Mouse (Mus musculus): ENCODE results near the gene Igfbp1. TPM values are rescaled to one million over a fixed set of nuclear protein-coding genes. Genes with fewer than 3 reads are reported as not detected.

Gene Igfbp1
- polyA plus RNA-seq, 1 experiment from 2014 or later: 0.37 TPM

GRCm38 (mm10) chr11:7198481-7199256, 1.1 kb downstream of the Igfbp1 start:
- H3K27ac ChIP-seq (replicated peaks; ENCODE audit: low read depth, low read length): no peak overlapping the region
- no peak for DNase-seq (ENCODE audit: low spot score)
- H3K9me3 ChIP-seq (ENCODE audit: control insufficient read depth, low read length): no peaks in the 10 kb centered on the region
- H3K27me3 ChIP-seq (ENCODE audit: control insufficient read depth, insufficient read depth, low read length): no peaks in the 10 kb centered on the region
- H3K4me2 ChIP-seq (ENCODE audit: low read depth, severe bottlenecking): no peak overlapping the region
- H3K4me1 ChIP-seq (ENCODE audit: control insufficient read depth, insufficient read depth, low read length): no peaks in the 10 kb centered on the region
- H3K36me3 ChIP-seq (ENCODE audit: control insufficient read depth, insufficient read depth, low read length): no peaks in the 10 kb centered on the region
- no peak overlapping the region for H3K4me3 ChIP-seq (ENCODE audit: low read depth, low read length)
- no peak for ATAC-seq (ENCODE audit: insufficient number of reproducible peaks, low FRiP score, low TSS enrichment, low read depth)
- H3K9ac ChIP-seq (ENCODE audit: low read length): no peak overlapping the region
- WGBS: 81% methylated on average over 10 of the region's 10 CpGs

GRCm38 (mm10) chr11:7199736-7200392, 2.3 kb downstream of the Igfbp1 start:
- DNase-seq (ENCODE audit: low spot score) (peak; percentile 65), ATAC-seq (ENCODE audit: insufficient number of reproducible peaks, low FRiP score, low TSS enrichment, low read depth) (no peak)
- H3K4me2 ChIP-seq (ENCODE audit: low read depth, severe bottlenecking): no peak overlapping the region
- H3K4me1 ChIP-seq (ENCODE audit: control insufficient read depth, insufficient read depth, low read length): no peaks in the 10 kb centered on the region
- H3K4me3 ChIP-seq (ENCODE audit: low read depth, low read length): no peak overlapping the region
- H3K9me3 ChIP-seq (ENCODE audit: control insufficient read depth, low read length): no peaks in the 10 kb centered on the region
- H3K36me3 ChIP-seq (ENCODE audit: control insufficient read depth, insufficient read depth, low read length): no peaks in the 10 kb centered on the region
- H3K27me3 ChIP-seq (ENCODE audit: control insufficient read depth, insufficient read depth, low read length): no peaks in the 10 kb centered on the region
- 54% methylated on average over 14 of the region's 14 CpGs for WGBS
- H3K27ac ChIP-seq (replicated peaks; ENCODE audit: low read depth, low read length): no peak overlapping the region
- no peak overlapping the region for H3K9ac ChIP-seq (ENCODE audit: low read length)

GRCm38 (mm10) chr11:7200393-7200783, 2.8 kb downstream of the Igfbp1 start:
- ATAC-seq (ENCODE audit: insufficient number of reproducible peaks, low FRiP score, low TSS enrichment, low read depth): no peak
- DNase-seq (ENCODE audit: low spot score): no peak
- no peaks in the 10 kb centered on the region for H3K4me1 ChIP-seq (ENCODE audit: control insufficient read depth, insufficient read depth, low read length)
- H3K27ac ChIP-seq (replicated peaks; ENCODE audit: low read depth, low read length): no peak overlapping the region
- no peak overlapping the region for H3K4me3 ChIP-seq (ENCODE audit: low read depth, low read length)
- 80% methylated on average over 9 of the region's 9 CpGs for WGBS
- H3K27me3 ChIP-seq (ENCODE audit: control insufficient read depth, insufficient read depth, low read length): no peaks in the 10 kb centered on the region
- H3K4me2 ChIP-seq (ENCODE audit: low read depth, severe bottlenecking): no peak overlapping the region
- H3K9me3 ChIP-seq (ENCODE audit: control insufficient read depth, low read length): no peaks in the 10 kb centered on the region
- H3K36me3 ChIP-seq (ENCODE audit: control insufficient read depth, insufficient read depth, low read length): no peaks in the 10 kb centered on the region
- no peak overlapping the region for H3K9ac ChIP-seq (ENCODE audit: low read length)

GRCm38 (mm10) chr11:7202206-7202605, 4.6 kb downstream of the Igfbp1 start:
- Histone ChIP-seq H3K27me3 (ENCODE audit: control insufficient read depth, insufficient read depth, low read length) (no peaks in the 10 kb centered on the region), H3K9me3 (ENCODE audit: control insufficient read depth, low read length) (no peaks in the 10 kb centered on the region), H3K9ac (ENCODE audit: low read length) (no peak overlapping the region), H3K4me1 (ENCODE audit: control insufficient read depth, insufficient read depth, low read length) (no peaks in the 10 kb centered on the region), H3K4me2 (ENCODE audit: low read depth, severe bottlenecking) (no peak overlapping the region), H3K36me3 (ENCODE audit: control insufficient read depth, insufficient read depth, low read length) (no peaks in the 10 kb centered on the region), H3K27ac (replicated peaks; ENCODE audit: low read depth, low read length) (no peak overlapping the region), H3K4me3 (ENCODE audit: low read depth, low read length) (no peak overlapping the region)
- ATAC-seq (ENCODE audit: insufficient number of reproducible peaks, low FRiP score, low TSS enrichment, low read depth) (no peak), DNase-seq (ENCODE audit: low spot score) (no peak)
- WGBS: 76% methylated on average over 7 of the region's 7 CpGs

- H3K4me3 ChIP-seq (ENCODE audit: low read depth, low read length): no peak overlapping the region
- DNase-seq (ENCODE audit: low spot score) (no peak), ATAC-seq (ENCODE audit: insufficient number of reproducible peaks, low FRiP score, low TSS enrichment, low read depth) (no peak)
- 84% methylated on average over 9 of the region's 9 CpGs for WGBS
- H3K9ac ChIP-seq (ENCODE audit: low read length): no peak overlapping the region
- H3K36me3 ChIP-seq (ENCODE audit: control insufficient read depth, insufficient read depth, low read length): no peaks in the 10 kb centered on the region
- H3K4me1 ChIP-seq (ENCODE audit: control insufficient read depth, insufficient read depth, low read length): no peaks in the 10 kb centered on the region
- H3K27ac ChIP-seq (replicated peaks; ENCODE audit: low read depth, low read length): no peak overlapping the region
- H3K4me2 ChIP-seq (ENCODE audit: low read depth, severe bottlenecking): no peak overlapping the region
- H3K27me3 ChIP-seq (ENCODE audit: control insufficient read depth, insufficient read depth, low read length): no peaks in the 10 kb centered on the region
- no peaks in the 10 kb centered on the region for H3K9me3 ChIP-seq (ENCODE audit: control insufficient read depth, low read length)
These were observed 6.3 kb downstream of the Igfbp1 start for GRCm38 (mm10) chr11:7203846-7204245.

- no peak overlapping the region for H3K4me2 ChIP-seq (ENCODE audit: low read depth, severe bottlenecking)
- H3K27ac ChIP-seq (replicated peaks; ENCODE audit: low read depth, low read length): no peak overlapping the region
- H3K9me3 ChIP-seq (ENCODE audit: control insufficient read depth, low read length): no peaks in the 10 kb centered on the region
- no peak overlapping the region for H3K9ac ChIP-seq (ENCODE audit: low read length)
- 14% methylated on average over 6 of the region's 6 CpGs for WGBS
- H3K4me3 ChIP-seq (ENCODE audit: low read depth, low read length): no peak overlapping the region
- ATAC-seq (ENCODE audit: insufficient number of reproducible peaks, low FRiP score, low TSS enrichment, low read depth): peak; percentile 19; the same call in 1 of the 2 replicates
- peak; percentile 87 for DNase-seq (ENCODE audit: low spot score)
- peaks cover 30% of the 10 kb centered on the region for H3K27me3 ChIP-seq (ENCODE audit: control insufficient read depth, insufficient read depth, low read length)
- H3K4me1 ChIP-seq (ENCODE audit: control insufficient read depth, insufficient read depth, low read length): peaks cover 9% of the 10 kb centered on the region; the same call in 1 of the 2 replicates
- no peaks in the 10 kb centered on the region for H3K36me3 ChIP-seq (ENCODE audit: control insufficient read depth, insufficient read depth, low read length)
These were observed 12.8 kb downstream of the Igfbp1 start for GRCm38 (mm10) chr11:7210343-7210742.

- no peak for ATAC-seq (ENCODE audit: insufficient number of reproducible peaks, low FRiP score, low TSS enrichment, low read depth)
- 18% methylated on average over 9 of the region's 9 CpGs for WGBS
- Histone ChIP-seq H3K36me3 (ENCODE audit: control insufficient read depth, insufficient read depth, low read length) (no peaks in the 10 kb centered on the region), H3K4me1 (ENCODE audit: control insufficient read depth, insufficient read depth, low read length) (peaks cover 9% of the 10 kb centered on the region; the same call in 1 of the 2 replicates), H3K27me3 (ENCODE audit: control insufficient read depth, insufficient read depth, low read length) (peaks cover 30% of the 10 kb centered on the region), H3K4me3 (ENCODE audit: low read depth, low read length) (0 out of 2 replicates have a peak overlapping the region, but pooled peaks have one; percentile 6), H3K4me2 (ENCODE audit: low read depth, severe bottlenecking) (peak overlapping the region; percentile 22; the same call in 1 of the 2 replicates), H3K27ac (replicated peaks; ENCODE audit: low read depth, low read length) (no peak overlapping the region), H3K9me3 (ENCODE audit: control insufficient read depth, low read length) (no peaks in the 10 kb centered on the region), H3K9ac (ENCODE audit: low read length) (no peak overlapping the region)
- DNase-seq (ENCODE audit: low spot score): peak; percentile 39
These were observed 13.6 kb downstream of the Igfbp1 start for GRCm38 (mm10) chr11:7211211-7211610.

GRCm38 (mm10) chr11:7212126-7212798, 14.7 kb downstream of the Igfbp1 start:
- peak overlapping the region; percentile 50 for H3K4me3 ChIP-seq (ENCODE audit: low read depth, low read length)
- peaks cover 30% of the 10 kb centered on the region for H3K27me3 ChIP-seq (ENCODE audit: control insufficient read depth, insufficient read depth, low read length)
- H3K9ac ChIP-seq (ENCODE audit: low read length): no peak overlapping the region
- H3K27ac ChIP-seq (replicated peaks; ENCODE audit: low read depth, low read length): no peak overlapping the region
- H3K4me1 ChIP-seq (ENCODE audit: control insufficient read depth, insufficient read depth, low read length): peaks cover 12% of the 10 kb centered on the region; the same call in 1 of the 2 replicates
- ATAC-seq (ENCODE audit: insufficient number of reproducible peaks, low FRiP score, low TSS enrichment, low read depth): no peak
- no peaks in the 10 kb centered on the region for H3K36me3 ChIP-seq (ENCODE audit: control insufficient read depth, insufficient read depth, low read length)
- H3K4me2 ChIP-seq (ENCODE audit: low read depth, severe bottlenecking): peak overlapping the region; percentile 90
- 16% methylated on average over 17 of the region's 17 CpGs for WGBS
- peak; percentile 49 for DNase-seq (ENCODE audit: low spot score)
- H3K9me3 ChIP-seq (ENCODE audit: control insufficient read depth, low read length): no peaks in the 10 kb centered on the region
